In genomic region chr10:78308617-78309016, GRCm38 (mm10) we compare ENCODE assay signal across 14 mouse cellular contexts.
"Had no signal": no experiment of that assay in that cellular context is flagged by ENCODE, and none has a peak within 500 bp of the region (broad histone marks: within the 10 kb centered on the region; RNA-seq: fewer than 3 reads in every experiment).

No protein-coding gene starts in this region.

- H3K27me3 ChIP-seq: limb, embryonic 15.5 days; midbrain, embryonic 13.5 days; neural tube, embryonic 15.5 days had no signal

- H3K4me2 ChIP-seq: limb, embryonic 15.5 days; lung, embryonic 14.5 days; midbrain, embryonic 13.5 days; neural tube, embryonic 15.5 days had no signal

- H3K4me3 ChIP-seq: limb, embryonic 15.5 days; midbrain, embryonic 13.5 days; myocyte; neural tube, embryonic 15.5 days had no signal

- H3K27ac ChIP-seq: limb, embryonic 15.5 days; liver, embryonic 14.5 days; midbrain, embryonic 13.5 days; neural tube, embryonic 15.5 days had no signal

- H3K9ac ChIP-seq: limb, embryonic 15.5 days; liver, embryonic 14.5 days; lung, embryonic 14.5 days; midbrain, embryonic 13.5 days; neural tube, embryonic 15.5 days had no signal

- DNase-seq: kidney, adult 18-20 months; layer of hippocampus, adult 9-11 months; layer of hippocampus, postnatal 36 days; lung, embryonic 14.5 days; lung, postnatal 10 days; lung, postnatal 4 days; right cerebral cortex, adult 18-20 months; thymus, adult 18-20 months; thymus, postnatal 14 days had no signal

- ATAC-seq: midbrain, embryonic 13.5 days had no signal

- H3K9me3 ChIP-seq: limb, embryonic 15.5 days; midbrain, embryonic 13.5 days; neural tube, embryonic 15.5 days had no signal

- H3K4me1 ChIP-seq: midbrain, embryonic 13.5 days had no signal
